Mouse (Mus musculus) forebrain, embryonic 12.5 days (tissue): Measurements from ENCODE around the gene Gpr183. TPM values are rescaled to one million over a fixed set of nuclear protein-coding genes. Genes with fewer than 3 reads are reported as not detected.

Experiments used
- ATAC-seq: fragments of 200-750 bp; cut with Nextera tagmentation; 2 replicates; pipeline ENCODE4 v1.8.0; 2017; ENCODE audit warnings: moderate TSS enrichment; ENCODE audit not compliant: low FRiP score
- H3K27ac ChIP-seq: fragments of 300-500 bp; sonication (generic); 2 replicates; pipeline ENCODE4 v1.5.1; 2016; ENCODE audit warnings: mild to moderate bottlenecking
- H3K27me3 ChIP-seq: fragments of 300-500 bp; sonication (generic); 2 replicates; pipeline ENCODE4 v1.6.1; 2016; ENCODE audit warnings: mild to moderate bottlenecking
- H3K36me3 ChIP-seq: fragments of 300-500 bp; sonication (generic); replicated peaks from 2 replicates; pipeline ENCODE4 v1.6.1; 2016; ENCODE audit warnings: mild to moderate bottlenecking
- H3K4me1 ChIP-seq: fragments of 300-500 bp; sonication (generic); 2 replicates; pipeline ENCODE4 v1.6.1; 2016
- H3K4me2 ChIP-seq: fragments of 300-500 bp; sonication (generic); 2 replicates; pipeline ENCODE4 v1.6.1; 2016; ENCODE audit warnings: mild to moderate bottlenecking, moderate library complexity
- H3K4me3 ChIP-seq: fragments of 300-500 bp; sonication (generic); replicated peaks from 2 replicates; pipeline ENCODE4 v1.5.1; 2016; ENCODE audit warnings: mild to moderate bottlenecking
- H3K9ac ChIP-seq: fragments of 300-500 bp; sonication (generic); 2 replicates; pipeline ENCODE4 v1.6.1; 2016; ENCODE audit warnings: mild to moderate bottlenecking
- H3K9me3 ChIP-seq: fragments of 300-500 bp; sonication (generic); 2 replicates; pipeline ENCODE4 v1.6.1; 2016
- WGBS: fragments of 180-500 bp; shearing (Covaris S2); methylation state at CpG from one replicate; pipeline ENCODE4 v1.1.7; 2016; 5-methylcytosine and 5-hydroxymethylcytosine counted together
- polyA plus RNA-seq: library from polyadenylated mRNA; unstranded; fragments of >200 nt; fragmentation: Nextera tagmentation; extraction: Ambion mirVana; gene quantifications from 2 replicates; pipeline ENCODE4 v1.2.1, GENCODE M21; 2016

The Gpr183 gene
- polyA plus RNA-seq, 1 experiment from 2014 or later = 1.8 TPM

DNA sequence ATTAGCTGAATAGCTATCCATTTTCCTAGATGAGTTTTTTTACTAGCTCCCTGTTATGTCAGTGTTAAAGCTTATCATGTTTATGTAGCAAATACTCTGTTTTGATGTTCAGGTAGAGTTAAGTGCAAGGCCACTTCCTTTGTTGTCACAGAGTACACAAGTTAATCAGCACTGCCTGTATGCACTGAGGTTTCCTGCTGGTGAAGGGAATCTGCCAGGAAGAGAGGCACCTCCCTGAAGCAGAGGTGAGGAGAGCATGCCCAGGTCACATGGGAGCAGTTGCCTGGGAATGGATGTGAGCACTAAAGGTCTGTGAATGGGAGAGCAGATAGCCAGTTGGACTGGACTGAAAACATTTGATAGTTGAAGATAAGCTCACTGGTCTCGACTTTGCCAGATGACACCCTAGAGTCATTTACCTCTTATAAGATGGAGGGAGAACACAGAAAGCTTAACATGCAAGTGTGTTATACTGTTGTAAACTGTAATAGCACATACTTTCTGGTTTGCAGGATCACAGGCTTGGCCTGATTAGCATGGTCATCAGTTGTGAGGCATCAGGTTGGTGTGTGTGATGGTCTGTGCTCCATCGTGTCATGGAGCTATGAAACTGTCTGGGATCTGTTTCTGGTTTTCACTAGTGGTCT lies 13.5 kb downstream of the Gpr183 start:
- Histone ChIP-seq H3K9ac (no peak overlapping the region), H3K27ac (no peak overlapping the region), H3K9me3 (no peaks in the 10 kb centered on the region), H3K4me2 (no peak overlapping the region), H3K36me3 (no peaks in the 10 kb centered on the region; the same call in 1 of the 2 replicates), H3K4me1 (peaks cover 2% of the 10 kb centered on the region; the same call in 1 of the 2 replicates), H3K27me3 (no peaks in the 10 kb centered on the region), H3K4me3 (no peak overlapping the region)
- WGBS = 87% methylated on average over 2 of the region's 2 CpGs
- ATAC-seq = no peak

DNA sequence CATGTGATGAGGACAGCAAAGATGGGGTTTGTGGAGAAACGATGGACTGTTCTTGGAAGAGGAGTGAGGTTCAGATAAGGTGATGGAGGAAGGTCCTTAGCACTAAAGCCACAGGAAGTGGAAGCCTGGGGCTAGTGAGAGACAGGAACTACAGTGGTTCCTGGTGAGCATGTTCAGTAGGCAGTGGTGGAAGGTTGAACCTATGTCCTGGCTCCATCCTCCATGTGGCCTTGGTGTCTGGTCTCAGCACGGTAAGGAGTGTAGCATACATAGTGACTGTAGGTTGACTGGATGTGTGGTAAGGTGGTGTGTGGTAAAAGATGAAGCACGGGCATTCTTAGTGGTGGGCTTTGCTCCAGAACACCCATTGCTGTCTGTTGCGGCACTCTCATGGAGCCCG lies 15.1 kb downstream of the Gpr183 start:
- Histone ChIP-seq H3K4me2 (no peak overlapping the region), H3K4me1 (peaks cover 2% of the 10 kb centered on the region; the same call in 1 of the 2 replicates), H3K27me3 (no peaks in the 10 kb centered on the region), H3K27ac (no peak overlapping the region), H3K9me3 (no peaks in the 10 kb centered on the region), H3K36me3 (no peaks in the 10 kb centered on the region; the same call in 1 of the 2 replicates), H3K4me3 (no peak overlapping the region), H3K9ac (no peak overlapping the region)
- WGBS = 96% methylated on average over 5 of the region's 5 CpGs
- no peak for ATAC-seq

DNA sequence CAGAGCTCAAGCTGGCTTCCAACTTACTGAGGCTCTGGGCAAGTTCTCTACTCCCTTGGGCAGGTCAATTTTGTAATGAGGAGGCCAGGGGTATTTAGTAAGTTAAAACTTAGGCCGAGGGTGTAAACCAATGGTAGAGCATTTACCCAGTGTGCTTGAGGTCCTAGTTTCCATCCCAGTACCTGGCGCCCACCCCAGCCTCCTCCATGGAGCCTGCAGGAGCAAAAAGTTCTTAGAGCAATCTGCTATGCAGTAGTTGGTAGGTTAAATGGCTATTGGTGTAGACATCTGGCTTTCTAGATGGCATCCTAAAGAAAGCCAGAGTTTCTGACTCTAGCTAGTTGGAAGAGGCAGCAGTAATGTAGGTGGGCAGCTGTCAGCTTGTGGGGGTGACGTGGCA lies 15.6 kb downstream of the Gpr183 start:
- H3K4me1 ChIP-seq = peaks cover 2% of the 10 kb centered on the region; the same call in 1 of the 2 replicates
- no peak for ATAC-seq

DNA sequence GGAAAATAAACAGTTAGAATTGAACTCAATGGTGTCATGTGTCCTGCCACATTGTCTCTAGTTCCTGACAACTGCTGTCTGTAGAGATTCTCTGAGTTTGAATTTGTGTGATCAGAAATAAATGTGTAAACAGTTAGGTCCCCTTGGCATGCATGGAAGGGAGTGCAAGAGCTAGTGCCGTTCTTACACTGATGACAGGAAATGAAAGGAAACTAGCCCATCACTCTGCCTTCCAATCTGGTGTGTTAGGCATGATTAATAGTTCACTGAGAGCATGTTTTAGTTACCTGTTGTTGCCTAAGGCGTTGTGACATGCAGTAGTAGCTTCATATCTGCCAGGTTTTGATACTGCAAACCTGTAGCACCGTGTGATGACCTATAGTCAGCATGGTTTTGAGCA lies 17.0 kb downstream of the Gpr183 start:
- no peak for ATAC-seq
- WGBS = 88% methylated on average over 3 of the region's 3 CpGs
- Histone ChIP-seq H3K4me3 (no peak overlapping the region), H3K9me3 (no peaks in the 10 kb centered on the region), H3K4me1 (peaks cover 2% of the 10 kb centered on the region; the same call in 1 of the 2 replicates), H3K27ac (no peak overlapping the region), H3K9ac (no peak overlapping the region), H3K27me3 (no peaks in the 10 kb centered on the region), H3K36me3 (no peaks in the 10 kb centered on the region), H3K4me2 (no peak overlapping the region)

More for the DNA sequence above, 15.6 kb downstream of the Gpr183 start:
- Histone ChIP-seq H3K27ac (no peak overlapping the region), H3K36me3 (no peaks in the 10 kb centered on the region; the same call in 1 of the 2 replicates), H3K9me3 (no peaks in the 10 kb centered on the region), H3K9ac (no peak overlapping the region), H3K27me3 (no peaks in the 10 kb centered on the region), H3K4me3 (no peak overlapping the region), H3K4me2 (no peak overlapping the region)
- 88% methylated on average over 3 of the region's 3 CpGs for WGBS

DNA sequence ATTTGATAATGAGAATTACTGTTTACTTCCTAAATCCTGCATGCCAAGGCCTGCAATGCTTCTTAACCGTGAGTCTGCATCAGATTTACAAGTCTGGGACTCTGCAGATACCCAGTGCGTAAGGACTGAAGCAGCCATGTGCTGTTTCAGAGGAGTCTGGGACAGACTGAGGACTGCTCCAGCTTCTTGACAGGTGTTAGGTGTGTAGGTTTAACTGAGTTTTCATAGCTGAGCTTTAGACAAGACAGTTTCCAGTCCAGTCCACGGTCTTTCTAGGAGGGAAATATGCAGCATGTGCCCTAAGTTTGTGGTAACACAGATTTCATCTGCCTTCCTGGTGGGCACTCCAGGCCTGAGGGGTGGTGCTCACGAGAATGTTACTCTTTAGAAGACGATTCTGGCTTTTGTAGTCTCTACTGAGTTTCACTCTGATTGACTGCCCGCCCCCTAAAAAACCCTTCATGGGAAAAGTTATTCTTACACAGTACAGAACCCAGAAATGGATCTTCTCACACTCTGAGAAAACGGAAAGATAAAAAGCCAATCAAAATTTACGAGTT lies 17.7 kb downstream of the Gpr183 start:
- 80% methylated on average over 8 of the region's 8 CpGs for WGBS
- no peak overlapping the region for H3K4me3 ChIP-seq
- no peak overlapping the region for H3K27ac ChIP-seq
- no peak overlapping the region for H3K4me2 ChIP-seq
- ATAC-seq = no peak
- H3K9ac ChIP-seq = no peak overlapping the region
- no peaks in the 10 kb centered on the region for H3K27me3 ChIP-seq
- H3K9me3 ChIP-seq = no peaks in the 10 kb centered on the region
- H3K4me1 ChIP-seq = peaks cover 2% of the 10 kb centered on the region; the same call in 1 of the 2 replicates
- H3K36me3 ChIP-seq = no peaks in the 10 kb centered on the region

DNA sequence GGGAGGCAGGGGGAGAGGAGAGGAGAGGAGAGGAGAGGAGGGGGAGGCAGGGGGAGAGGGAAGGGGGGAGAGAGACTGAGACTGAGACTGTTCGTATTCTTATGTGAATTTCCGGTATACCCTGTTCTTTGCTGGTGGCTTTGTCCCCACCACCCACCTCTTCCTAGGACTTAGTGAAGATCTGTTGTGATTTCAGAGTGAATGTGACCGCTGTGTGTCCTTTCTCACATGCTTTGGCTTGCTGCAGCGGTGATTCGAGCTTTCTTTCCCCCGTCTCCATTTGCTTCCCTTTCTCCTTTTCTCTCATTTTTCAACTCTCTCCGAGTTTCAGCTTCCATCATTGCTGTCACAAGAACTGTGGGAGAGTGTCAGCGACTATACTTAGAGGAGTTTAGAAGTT lies 18.3 kb downstream of the Gpr183 start:
- no peaks in the 10 kb centered on the region for H3K27me3 ChIP-seq
- H3K36me3 ChIP-seq = no peaks in the 10 kb centered on the region
- 74% methylated on average over 8 of the region's 8 CpGs for WGBS
- no peak for ATAC-seq
- no peaks in the 10 kb centered on the region for H3K9me3 ChIP-seq
- no peak overlapping the region for H3K27ac ChIP-seq
- no peak overlapping the region for H3K4me2 ChIP-seq
- no peak overlapping the region for H3K9ac ChIP-seq
- peaks cover 2% of the 10 kb centered on the region; the same call in 1 of the 2 replicates for H3K4me1 ChIP-seq
- H3K4me3 ChIP-seq = no peak overlapping the region

DNA sequence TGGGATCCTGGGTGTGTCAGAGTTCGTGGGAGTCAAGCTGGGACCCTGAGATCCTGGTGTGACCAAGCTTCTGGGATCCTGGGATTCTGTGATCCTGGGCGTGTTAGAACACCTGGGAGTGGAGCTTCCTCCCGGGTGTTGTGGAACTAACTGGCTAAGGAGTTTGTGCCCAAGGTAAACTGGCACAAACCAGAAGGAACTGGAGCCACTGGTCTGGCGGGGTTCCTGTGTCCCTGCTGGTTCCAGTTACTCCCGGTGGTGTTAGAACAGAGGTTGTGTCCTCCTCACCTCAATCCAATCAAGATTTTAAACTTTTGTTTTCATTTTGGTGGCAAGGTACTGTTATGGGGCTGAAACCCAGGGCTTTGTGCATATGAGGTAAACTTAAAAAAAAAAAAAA lies 18.9 kb downstream of the Gpr183 start:
- 89% methylated on average over 5 of the region's 5 CpGs for WGBS
- no peak overlapping the region for H3K9ac ChIP-seq
- ATAC-seq = no peak

DNA sequence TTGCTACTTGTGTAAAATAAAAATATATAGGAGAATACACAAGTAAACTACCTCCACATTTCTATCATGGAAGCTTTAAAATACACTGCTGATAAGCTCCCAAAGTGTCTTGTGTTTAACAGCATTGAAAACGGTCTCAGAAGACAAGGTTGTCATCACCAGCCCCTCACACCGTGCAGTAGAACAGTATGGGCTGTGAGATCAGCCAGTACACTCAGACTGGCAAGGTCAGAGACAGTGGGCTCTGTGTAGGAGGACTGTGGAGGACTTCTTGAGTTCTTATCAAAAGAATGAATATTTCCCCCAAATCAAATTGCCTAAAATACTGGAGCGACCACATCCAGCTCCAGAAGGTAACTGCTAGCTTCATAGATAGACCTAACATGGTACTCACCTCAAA lies 25.4 kb downstream of the Gpr183 start:
- no peak for ATAC-seq
- H3K4me2 ChIP-seq = no peak overlapping the region
- H3K27me3 ChIP-seq = no peaks in the 10 kb centered on the region
- no peak overlapping the region for H3K27ac ChIP-seq
- H3K9me3 ChIP-seq = 0 out of 2 replicates have a peak, but pooled peaks cover 3% of the 10 kb centered on the region
- no peak overlapping the region for H3K9ac ChIP-seq
- H3K36me3 ChIP-seq = peaks cover 6% of the 10 kb centered on the region
- H3K4me3 ChIP-seq = no peak overlapping the region
- H3K4me1 ChIP-seq = no peaks in the 10 kb centered on the region
- WGBS = 93% methylated on average over 3 of the region's 3 CpGs

More for the DNA sequence above, 18.9 kb downstream of the Gpr183 start:
- Histone ChIP-seq H3K36me3 (no peaks in the 10 kb centered on the region), H3K27ac (no peak overlapping the region), H3K4me3 (no peak overlapping the region), H3K9me3 (no peaks in the 10 kb centered on the region), H3K4me2 (no peak overlapping the region), H3K4me1 (peaks cover 2% of the 10 kb centered on the region; the same call in 1 of the 2 replicates), H3K27me3 (no peaks in the 10 kb centered on the region)

DNA sequence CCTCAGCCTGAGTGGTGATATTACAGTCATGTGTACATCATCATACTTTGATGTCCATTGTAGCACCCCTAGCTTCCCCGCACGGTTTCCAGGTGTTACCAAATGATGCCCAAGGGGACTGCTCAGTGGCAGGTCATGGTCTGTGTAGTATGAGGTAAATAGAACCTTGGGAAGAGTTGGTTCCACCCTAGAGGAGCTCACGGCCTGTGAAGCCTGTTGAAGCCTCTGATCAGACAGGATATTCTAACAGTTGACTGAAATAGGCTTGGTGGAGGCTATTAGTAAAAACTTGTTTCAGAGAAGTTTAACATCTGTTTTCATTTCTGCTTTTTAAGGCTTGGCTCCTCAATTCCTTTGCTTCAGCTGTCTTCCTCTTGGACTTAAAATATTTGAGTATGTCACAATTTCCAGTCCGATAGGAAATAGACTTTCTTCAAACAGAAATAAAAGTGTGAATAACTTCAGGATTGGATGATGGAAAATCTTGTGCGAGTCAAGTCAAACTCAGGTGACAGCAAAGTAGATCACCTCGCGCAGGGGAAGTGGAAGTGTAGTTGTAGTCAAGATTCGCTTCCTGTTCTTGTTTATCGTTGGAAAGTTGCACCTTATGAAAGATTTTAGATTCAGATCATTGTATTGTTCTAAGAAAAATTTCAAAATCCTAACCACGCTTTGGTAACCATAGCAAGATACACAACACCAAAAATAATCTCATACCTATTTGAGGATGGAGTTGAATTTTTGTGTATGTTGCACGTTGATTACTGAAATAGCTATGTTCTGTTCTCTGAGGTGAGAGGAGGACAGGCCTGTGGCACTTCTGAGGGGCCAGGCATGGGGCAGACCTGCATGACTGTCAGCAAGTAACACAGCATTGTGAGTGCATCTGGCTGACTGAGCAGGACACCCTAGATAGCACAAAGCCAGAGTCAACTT lies 26.5 kb downstream of the Gpr183 start:
- H3K9me3 ChIP-seq = 0 out of 2 replicates have a peak, but pooled peaks cover 3% of the 10 kb centered on the region
- no peak for ATAC-seq
- H3K36me3 ChIP-seq = peaks cover 13% of the 10 kb centered on the region
- no peaks in the 10 kb centered on the region for H3K27me3 ChIP-seq
- H3K4me3 ChIP-seq = no peak overlapping the region
- no peak overlapping the region for H3K4me2 ChIP-seq
- 96% methylated on average over 11 of the region's 11 CpGs for WGBS
- H3K4me1 ChIP-seq = no peaks in the 10 kb centered on the region
- no peak overlapping the region for H3K27ac ChIP-seq
- H3K9ac ChIP-seq = no peak overlapping the region

DNA sequence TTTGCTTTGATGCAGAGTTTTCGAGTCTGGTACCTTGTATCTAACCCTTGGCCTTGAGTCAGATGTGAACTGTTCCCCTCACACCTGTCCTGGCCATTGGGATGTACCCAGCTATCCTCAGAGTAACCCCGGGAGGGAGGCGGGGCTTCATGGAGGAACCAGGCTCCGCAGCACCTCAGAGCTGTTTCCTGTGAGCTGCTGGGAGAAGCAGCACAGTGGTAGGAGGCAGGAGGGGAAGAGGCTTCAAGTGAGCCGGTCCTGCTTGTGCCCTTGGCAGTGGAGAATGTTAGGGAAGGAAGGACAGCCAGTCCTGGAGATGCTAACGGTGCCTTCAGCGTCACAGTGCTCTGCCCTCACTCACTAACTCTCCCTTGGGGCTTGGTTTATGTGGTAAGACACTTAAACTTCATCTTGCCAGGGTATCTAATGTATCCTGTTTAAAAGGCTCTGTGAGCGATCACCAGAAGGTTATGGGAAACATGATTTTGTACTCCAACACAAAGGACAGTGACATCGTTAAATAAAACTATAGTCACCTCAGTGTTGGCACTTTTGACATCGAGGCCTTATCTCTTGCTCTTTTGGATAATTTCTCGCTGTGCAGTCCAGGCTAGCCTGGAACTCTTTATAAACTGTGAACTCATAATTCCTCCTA lies 27.3 kb downstream of the Gpr183 start:
- peaks cover 13% of the 10 kb centered on the region for H3K36me3 ChIP-seq
- H3K4me2 ChIP-seq = no peak overlapping the region
- no peak for ATAC-seq
- no peaks in the 10 kb centered on the region for H3K27me3 ChIP-seq
- H3K9me3 ChIP-seq = 0 out of 2 replicates have a peak, but pooled peaks cover 3% of the 10 kb centered on the region
- H3K4me1 ChIP-seq = no peaks in the 10 kb centered on the region
- no peak overlapping the region for H3K27ac ChIP-seq
- H3K4me3 ChIP-seq = no peak overlapping the region
- WGBS = 91% methylated on average over 11 of the region's 11 CpGs
- no peak overlapping the region for H3K9ac ChIP-seq

DNA sequence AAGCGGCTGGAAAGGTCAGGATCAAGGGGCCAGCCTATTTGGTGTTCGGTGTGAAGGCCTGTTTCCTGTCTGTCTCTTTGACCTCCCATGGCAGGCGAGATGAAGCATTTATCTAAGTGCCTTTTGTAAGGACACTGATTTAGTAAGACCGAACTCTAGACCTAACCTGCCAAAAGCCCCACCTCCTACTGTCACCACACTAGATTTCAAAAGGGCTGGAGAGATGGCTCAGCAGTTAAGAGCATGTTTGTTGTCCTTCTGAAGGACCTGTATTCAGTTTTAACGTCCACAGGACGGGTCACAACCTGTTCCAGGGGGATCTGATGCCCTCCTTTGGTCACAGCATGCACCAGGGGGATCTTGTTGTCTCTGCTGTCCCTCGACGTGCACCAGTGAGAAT lies 28.1 kb downstream of the Gpr183 start:
- H3K9ac ChIP-seq = no peak overlapping the region
- H3K27me3 ChIP-seq = no peaks in the 10 kb centered on the region
- no peak overlapping the region for H3K4me3 ChIP-seq
- ATAC-seq = no peak
- WGBS = 84% methylated on average over 8 of the region's 8 CpGs
- H3K4me2 ChIP-seq = no peak overlapping the region
- H3K4me1 ChIP-seq = peaks cover 1% of the 10 kb centered on the region; the same call in 1 of the 2 replicates
- H3K27ac ChIP-seq = no peak overlapping the region
- H3K36me3 ChIP-seq = peaks cover 13% of the 10 kb centered on the region
- 0 out of 2 replicates have a peak, but pooled peaks cover 3% of the 10 kb centered on the region for H3K9me3 ChIP-seq

DNA sequence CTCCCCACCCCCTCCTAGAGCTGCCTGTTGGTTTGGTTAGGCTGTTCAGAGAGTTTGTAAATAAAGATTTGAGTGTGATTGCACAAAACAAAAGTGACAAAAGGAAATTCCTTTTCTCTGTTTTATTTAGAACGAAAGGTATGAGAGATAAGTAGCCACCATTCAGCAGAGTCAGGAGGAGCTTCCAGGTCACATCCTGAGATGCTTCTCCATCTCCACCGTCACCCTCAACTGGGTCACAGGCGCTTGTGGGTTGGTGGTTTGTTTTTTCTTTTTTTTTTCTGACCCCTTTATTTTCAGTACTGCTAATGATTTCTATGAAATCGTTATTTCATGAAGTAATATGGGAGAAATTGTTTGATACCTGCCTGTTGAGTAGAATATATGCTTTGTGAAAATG lies 28.6 kb downstream of the Gpr183 start:
- WGBS = 95% methylated on average over 4 of the region's 4 CpGs
- Histone ChIP-seq H3K4me3 (no peak overlapping the region), H3K27ac (no peak overlapping the region), H3K9me3 (0 out of 2 replicates have a peak, but pooled peaks cover 3% of the 10 kb centered on the region), H3K27me3 (no peaks in the 10 kb centered on the region), H3K9ac (no peak overlapping the region), H3K36me3 (peaks cover 13% of the 10 kb centered on the region), H3K4me1 (peaks cover 6% of the 10 kb centered on the region; the same call in 1 of the 2 replicates), H3K4me2 (no peak overlapping the region)
- no peak for ATAC-seq
